7 mouse cellular contexts compared by ENCODE assay signal in genomic region chr14:45657641-45658611, GRCm38 (mm10). TPM values are rescaled to one million over a fixed set of nuclear protein-coding genes. Genes with fewer than 3 reads are reported as not detected.
DNase-seq lines count a peak whose midpoint lies in the region; ATAC-seq lines count a peak whose summit lies in the region.

TSS of gene Ddhd1 (minus strand) at chr14:45658143.

- DNase-seq in adrenal gland, adult 18-20 months (ENCODE audit: low spot score in 2 of 2), result peak; percentile 82 to 84
- peak; percentile 94 for DNase-seq in embryo, embryonic 11 days
- peak; percentile 73 to 77 for DNase-seq in gastrocnemius, postnatal 36 days
- DNase-seq in left cerebral cortex, postnatal 25 days (ENCODE audit: low spot score in 2 of 2), result peak; percentile 91 to 92
- peak; percentile 90 for DNase-seq in midbrain, embryonic 10.5 days (ENCODE audit: low spot score)
- DNase-seq in right cerebral cortex, postnatal 4 days, result peak; percentile 84

- no peaks in the 10 kb centered on the region for H3K9me3 ChIP-seq in intestine, embryonic 15.5 days
- no peaks in the 10 kb centered on the region for H3K9me3 ChIP-seq in midbrain, embryonic 10.5 days (replicated peaks)

- peak; percentile 94 for ATAC-seq in intestine, embryonic 15.5 days

- peak within 1 kb of the TSS; percentile 95 for H3K27ac ChIP-seq in intestine, embryonic 15.5 days
- H3K27ac ChIP-seq in midbrain, embryonic 10.5 days (replicated peaks), result peak within 1 kb of the TSS; percentile 92

- H3K36me3 ChIP-seq in intestine, embryonic 15.5 days, result no peaks in the 10 kb centered on the region
- H3K36me3 ChIP-seq in midbrain, embryonic 10.5 days, result no peaks in the 10 kb centered on the region

- WGBS in intestine, embryonic 15.5 days, result under 1% methylated on average over 121 of the region's 123 CpGs
- WGBS in midbrain, embryonic 10.5 days, result under 1% methylated on average over 112 of the region's 123 CpGs

- H3K27me3 ChIP-seq in intestine, embryonic 15.5 days (replicated peaks), result no peaks in the 10 kb centered on the region
- H3K27me3 ChIP-seq in midbrain, embryonic 10.5 days (ENCODE audit: low read depth, poor library complexity, severe bottlenecking), result no peaks in the 10 kb centered on the region

- H3K4me1 ChIP-seq in intestine, embryonic 15.5 days (replicated peaks), result peaks cover 10% of the 10 kb centered on the region
- H3K4me1 ChIP-seq in midbrain, embryonic 10.5 days, result peaks cover 30% of the 10 kb centered on the region

- peak within 1 kb of the TSS; percentile 83 for H3K4me3 ChIP-seq in intestine, embryonic 15.5 days (replicated peaks)
- H3K4me3 ChIP-seq in midbrain, embryonic 10.5 days, result peak within 1 kb of the TSS; percentile 67

- H3K9ac ChIP-seq in intestine, embryonic 15.5 days, result peak within 1 kb of the TSS; percentile 85

- H3K4me2 ChIP-seq in intestine, embryonic 15.5 days (replicated peaks), result peak within 1 kb of the TSS; percentile 90

- intact Hi-C loops in gastrocnemius, postnatal 36 days (cut with DNase I), result no loop called here
- intact Hi-C loops in left cerebral cortex, postnatal 25 days (cut with DNase I), result loop anchor here (2.0 to 5.0 kb wide), 3 partner anchors 33 to 131 kb away; no protein-coding TSS in a partner anchor

RNA-seq across cellular contexts. Expression of gene Ddhd1, which starts in this region (rescaled TPM):
- total RNA-seq in adrenal gland, adult 18-20 months (2021), result 10 to 100 TPM; 17.9 to 19.4 TPM
- total RNA-seq in gastrocnemius, postnatal 36 days (2021), result 1 to 10 TPM; 2.7 to 3.3 TPM
- 6.7 and 8.6 TPM in 2 replicates for polyA plus RNA-seq in intestine, embryonic 15.5 days (2015; fragmentation: Nextera tagmentation; extraction: Ambion mirVana)
- total RNA-seq in left cerebral cortex, postnatal 25 days (2021), result 10 to 100 TPM; 73.4 to 81.3 TPM
- polyA plus RNA-seq in midbrain, embryonic 10.5 days (2016; fragmentation: Nextera tagmentation; extraction: Ambion mirVana), result 5.6 and 6.9 TPM in 2 replicates

Comparison
In these comparisons a context has a peak if more than half of its experiments do, and no peak if none do; other contexts are left out.
1. Peak in every context shown above with its lines: DNase-seq, ATAC-seq, H3K4me3 ChIP-seq and H3K27ac ChIP-seq.
2. RNA of gene Ddhd1 (total RNA-seq): 73.4 to 81.3 TPM in left cerebral cortex, postnatal 25 days and 17.9 to 19.4 TPM in adrenal gland, adult 18-20 months; 2.7 to 3.3 TPM in gastrocnemius, postnatal 36 days; every median in the first group is over 4 times any median in the second.